In the genomic region with DNA sequence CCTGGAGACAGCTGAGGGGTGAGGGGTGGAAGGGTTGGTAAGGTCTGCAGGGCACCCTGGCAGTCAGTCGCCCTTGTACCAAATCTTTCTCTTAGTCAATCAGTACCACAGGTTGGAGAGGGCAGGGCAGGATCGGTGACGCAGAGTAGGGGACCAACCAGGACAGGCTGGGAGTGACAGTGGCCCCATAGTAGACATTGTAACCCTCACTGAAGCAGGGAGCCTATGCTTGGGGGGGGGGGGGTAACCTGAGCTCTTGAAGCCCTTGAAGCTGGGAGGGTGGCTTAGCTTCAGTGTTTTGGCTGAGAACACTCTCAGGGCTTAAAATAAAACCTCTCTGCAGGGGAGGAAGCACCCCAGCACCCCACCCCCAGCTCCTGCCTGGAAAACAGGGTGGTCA, we compare ENCODE assay signal across 20 mouse cellular contexts. TPM values are rescaled to one million over a fixed set of nuclear protein-coding genes. Genes with fewer than 3 reads are reported as not detected.
DNase-seq lines count a peak whose midpoint lies in the region; ATAC-seq and TF ChIP-seq lines count a peak whose summit lies in the region.
"Had no signal": no experiment of that assay in that cellular context is flagged by ENCODE, and none has a peak within 500 bp of the region (broad histone marks: within the 10 kb centered on the region; RNA-seq: fewer than 3 reads in every experiment).

No protein-coding gene starts in this region.

- H3K4me3 ChIP-seq in heart, embryonic 13.5 days = no peak overlapping the region
- H3K4me3 ChIP-seq in midbrain, embryonic 16.5 days (ENCODE audit: low read depth, low read length) = no peak overlapping the region
- no peak overlapping the region for H3K4me3 ChIP-seq in midbrain, embryonic 13.5 days (replicated peaks)
- peak overlapping the region; percentile 6; the same call in 1 of the 2 replicates for H3K4me3 ChIP-seq in embryonic facial prominence, embryonic 15.5 days (replicated peaks)
- peak overlapping the region; percentile 54 for H3K4me3 ChIP-seq in myocyte
- H3K4me3 ChIP-seq: hindbrain, embryonic 12.5 days; neural tube, embryonic 13.5 days had no signal

- peaks cover 48% of the 10 kb centered on the region for H3K4me1 ChIP-seq in heart, embryonic 13.5 days
- H3K4me1 ChIP-seq in midbrain, embryonic 16.5 days (ENCODE audit: control insufficient read depth, insufficient read depth, low read length) = no peaks in the 10 kb centered on the region
- H3K4me1 ChIP-seq in midbrain, embryonic 13.5 days (replicated peaks) = no peaks in the 10 kb centered on the region
- peaks cover 16% of the 10 kb centered on the region for H3K4me1 ChIP-seq in embryonic facial prominence, embryonic 15.5 days

- no peak for DNase-seq in heart, adult 8-10 months (ENCODE audit: low spot score)
- no peak for DNase-seq in embryo, embryonic 11 days
- DNase-seq in spleen, postnatal 10 days (ENCODE audit: low spot score in 2 of 2) = no peak
- DNase-seq: adrenal gland, postnatal 25 days; cerebellum, adult 2 months; forebrain, postnatal 0 days; kidney, adult 11 months; layer of hippocampus, postnatal 36 days; thymus, postnatal 25 days had no signal

- H3K9me3 ChIP-seq in heart, embryonic 13.5 days = no peaks in the 10 kb centered on the region
- no peaks in the 10 kb centered on the region for H3K9me3 ChIP-seq in midbrain, embryonic 16.5 days (replicated peaks; ENCODE audit: control insufficient read depth, low read length, poor library complexity, severe bottlenecking)
- no peaks in the 10 kb centered on the region for H3K9me3 ChIP-seq in midbrain, embryonic 13.5 days
- no peaks in the 10 kb centered on the region for H3K9me3 ChIP-seq in embryonic facial prominence, embryonic 15.5 days (replicated peaks)
- H3K9me3 ChIP-seq: hindbrain, embryonic 12.5 days; neural tube, embryonic 13.5 days had no signal

- peaks cover 8% of the 10 kb centered on the region for H3K79me2 ChIP-seq in myocyte (ENCODE audit: control insufficient read depth, insufficient read depth)

- no peak for ATAC-seq in heart, embryonic 13.5 days (ENCODE audit: extremely low read depth, insufficient number of reproducible peaks, low FRiP score, low TSS enrichment)
- no peak for ATAC-seq in midbrain, embryonic 16.5 days
- no peak for ATAC-seq in midbrain, embryonic 13.5 days
- ATAC-seq in embryonic facial prominence, embryonic 15.5 days (ENCODE audit: insufficient number of reproducible peaks, low FRiP score, low TSS enrichment, low read depth) = no peak
- ATAC-seq: activated CD4-positive, CD25-positive, alpha-beta regulatory T cell, adult 4 months; forebrain, postnatal 0 days; lung, postnatal 0 days; Patski had no signal

- peaks cover 6% of the 10 kb centered on the region for H3K36me3 ChIP-seq in heart, embryonic 13.5 days
- H3K36me3 ChIP-seq in midbrain, embryonic 16.5 days (ENCODE audit: control insufficient read depth, insufficient read depth, low read length) = peaks cover 4% of the 10 kb centered on the region
- peaks cover 6% of the 10 kb centered on the region for H3K36me3 ChIP-seq in midbrain, embryonic 13.5 days
- peaks cover 3% of the 10 kb centered on the region; the same call in 1 of the 2 replicates for H3K36me3 ChIP-seq in embryonic facial prominence, embryonic 15.5 days
- H3K36me3 ChIP-seq in myocyte (ENCODE audit: control insufficient read depth, insufficient read depth) = peaks cover 6% of the 10 kb centered on the region

- H3K27ac ChIP-seq in heart, embryonic 13.5 days (replicated peaks) = no peak overlapping the region
- H3K27ac ChIP-seq in midbrain, embryonic 16.5 days (ENCODE audit: low read length) = no peak overlapping the region
- no peak overlapping the region for H3K27ac ChIP-seq in midbrain, embryonic 13.5 days
- H3K27ac ChIP-seq in embryonic facial prominence, embryonic 15.5 days (replicated peaks) = 0 out of 2 replicates have a peak overlapping the region, but pooled peaks have one; percentile 22
- H3K27ac ChIP-seq: hindbrain, embryonic 12.5 days; liver, embryonic 14.5 days; neural tube, embryonic 13.5 days had no signal

- no peak overlapping the region for H3ac ChIP-seq in myocyte (ENCODE audit: control insufficient read depth, insufficient read length)

- peak; percentile 63 for TF ChIP-seq POLR2A in myocyte (IDR thresholded peaks at IDR 0.05; ENCODE audit: insufficient read length, low read depth)

- H3K27me3 ChIP-seq in heart, embryonic 13.5 days (replicated peaks) = peaks cover 13% of the 10 kb centered on the region; the same call in 1 of the 2 replicates
- H3K27me3 ChIP-seq in midbrain, embryonic 16.5 days (ENCODE audit: control insufficient read depth, insufficient read depth, low read depth, low read length) = no peaks in the 10 kb centered on the region
- no peaks in the 10 kb centered on the region; the same call in 1 of the 2 replicates for H3K27me3 ChIP-seq in midbrain, embryonic 13.5 days
- no peaks in the 10 kb centered on the region for H3K27me3 ChIP-seq in embryonic facial prominence, embryonic 15.5 days
- H3K27me3 ChIP-seq in myocyte (ENCODE audit: control insufficient read depth, insufficient read depth, insufficient read length) = no peaks in the 10 kb centered on the region
- H3K27me3 ChIP-seq: hindbrain, embryonic 12.5 days; neural tube, embryonic 13.5 days; Patski had no signal

- H3K4me2 ChIP-seq in heart, embryonic 13.5 days = no peak overlapping the region
- H3K4me2 ChIP-seq in midbrain, embryonic 16.5 days (ENCODE audit: low read length) = no peak overlapping the region
- no peak overlapping the region for H3K4me2 ChIP-seq in midbrain, embryonic 13.5 days (replicated peaks)
- no peak overlapping the region for H3K4me2 ChIP-seq in embryonic facial prominence, embryonic 15.5 days (replicated peaks)
- peak overlapping the region; percentile 82 for H3K4me2 ChIP-seq in myocyte (ENCODE audit: low read depth)
- H3K4me2 ChIP-seq: hindbrain, embryonic 12.5 days; neural tube, embryonic 13.5 days had no signal

- H3K9ac ChIP-seq in heart, embryonic 13.5 days = peak overlapping the region; percentile 45; the same call in 1 of the 2 replicates
- H3K9ac ChIP-seq in midbrain, embryonic 16.5 days (ENCODE audit: low read depth, low read length) = peak overlapping the region; percentile 24; the same call in 1 of the 2 replicates
- H3K9ac ChIP-seq in midbrain, embryonic 13.5 days (replicated peaks) = no peak overlapping the region; the same call in 1 of the 2 replicates
- H3K9ac ChIP-seq in embryonic facial prominence, embryonic 15.5 days = no peak overlapping the region
- H3K9ac ChIP-seq: forebrain, postnatal 0 days; hindbrain, embryonic 12.5 days; liver, embryonic 14.5 days; neural tube, embryonic 13.5 days had no signal

- WGBS in heart, embryonic 13.5 days = 70% methylated on average over 3 of the region's 3 CpGs
- WGBS in midbrain, embryonic 16.5 days = 67% methylated on average over 3 of the region's 3 CpGs
- 65% methylated on average over 3 of the region's 3 CpGs for WGBS in midbrain, embryonic 13.5 days
- WGBS in embryonic facial prominence, embryonic 15.5 days = 68% methylated on average over 3 of the region's 3 CpGs

TF ChIP-seq in myocyte, 11 proteins besides CTCF, POLR2A, EP300 and RAD21 (continues in another document):
- TF ChIP-seq E2F4 (IDR thresholded peaks at IDR 0.05; ENCODE audit: insufficient read depth) = no peak
- peak; percentile 66 for TF ChIP-seq POLR2AphosphoS2 (IDR thresholded peaks at IDR 0.05; ENCODE audit: insufficient read length, low read depth)
- TF ChIP-seq MAX (IDR thresholded peaks at IDR 0.05; ENCODE audit: low read depth) = no peak

RNA-seq across cellular contexts. Expression of gene Atp2a1, which starts 1.3 kb away (rescaled TPM):
- polyA plus RNA-seq in heart, embryonic 13.5 days (2015; fragmentation: Nextera tagmentation; extraction: Ambion mirVana) = 1.3 and 2.2 TPM in 2 replicates
- total RNA-seq in heart, adult 8-10 months (2022) = 10 to 100 TPM in 1 of 4 experiments, 1 to 10 TPM in 3; 6.8 to 12.2 (median 8.8) TPM
- 0.39 and 0.71 TPM in 2 replicates for polyA plus RNA-seq in midbrain, embryonic 16.5 days (2015; fragmentation: Nextera tagmentation; extraction: Ambion mirVana)
- 0.32 and 0.49 TPM in 2 replicates for polyA plus RNA-seq in midbrain, embryonic 13.5 days (2015; fragmentation: Nextera tagmentation; extraction: Ambion mirVana)
- 103 and 140 TPM in 2 replicates for polyA plus RNA-seq in embryonic facial prominence, embryonic 15.5 days (2015; fragmentation: Nextera tagmentation; extraction: Ambion mirVana)
- polyA plus RNA-seq in myocyte (2012; fragmentation: generic; extraction: Trizol) = 1,699 TPM
- total RNA-seq: adrenal gland, postnatal 25 days had no signal

RNA-seq across cellular contexts. Expression of gene Sh2b1, which starts 13.6 kb away (rescaled TPM):
- polyA plus RNA-seq in heart, embryonic 13.5 days (2015; fragmentation: Nextera tagmentation; extraction: Ambion mirVana) = 40.7 and 41.2 TPM in 2 replicates
- total RNA-seq in heart, adult 8-10 months (2022) = 10 to 100 TPM; 38.6 to 46.6 (median 44.3) TPM
- 76.8 and 79.6 TPM in 2 replicates for polyA plus RNA-seq in midbrain, embryonic 16.5 days (2015; fragmentation: Nextera tagmentation; extraction: Ambion mirVana)
- 63.7 and 69.5 TPM in 2 replicates for polyA plus RNA-seq in midbrain, embryonic 13.5 days (2015; fragmentation: Nextera tagmentation; extraction: Ambion mirVana)
- polyA plus RNA-seq in embryonic facial prominence, embryonic 15.5 days (2015; fragmentation: Nextera tagmentation; extraction: Ambion mirVana) = 54.2 and 60.4 TPM in 2 replicates
- 58.8 TPM for polyA plus RNA-seq in myocyte (2012; fragmentation: generic; extraction: Trizol)

RNA-seq across cellular contexts. Expression of gene Tufm, which starts 25.5 kb away (rescaled TPM):
- polyA plus RNA-seq in heart, embryonic 13.5 days (2015; fragmentation: Nextera tagmentation; extraction: Ambion mirVana) = 160 and 181 TPM in 2 replicates
- 100 to 1,000 TPM; 288 to 326 (median 304) TPM for total RNA-seq in heart, adult 8-10 months (2022)
- polyA plus RNA-seq in midbrain, embryonic 16.5 days (2015; fragmentation: Nextera tagmentation; extraction: Ambion mirVana) = 121 and 127 TPM in 2 replicates
- 117 and 124 TPM in 2 replicates for polyA plus RNA-seq in midbrain, embryonic 13.5 days (2015; fragmentation: Nextera tagmentation; extraction: Ambion mirVana)
- polyA plus RNA-seq in embryonic facial prominence, embryonic 15.5 days (2015; fragmentation: Nextera tagmentation; extraction: Ambion mirVana) = 129 and 130 TPM in 2 replicates
- polyA plus RNA-seq in myocyte (2012; fragmentation: generic; extraction: Trizol) = 167 TPM

RNA-seq across cellular contexts. Expression of gene Rabep2, which starts 33.1 kb away (rescaled TPM):
- polyA plus RNA-seq in heart, embryonic 13.5 days (2015; fragmentation: Nextera tagmentation; extraction: Ambion mirVana) = 19.1 and 19.4 TPM in 2 replicates
- total RNA-seq in heart, adult 8-10 months (2022) = 1 to 10 TPM; 5.9 to 9.9 (median 6.0) TPM
- 22.9 and 23.8 TPM in 2 replicates for polyA plus RNA-seq in midbrain, embryonic 16.5 days (2015; fragmentation: Nextera tagmentation; extraction: Ambion mirVana)
- 23.7 and 25.9 TPM in 2 replicates for polyA plus RNA-seq in midbrain, embryonic 13.5 days (2015; fragmentation: Nextera tagmentation; extraction: Ambion mirVana)
- polyA plus RNA-seq in embryonic facial prominence, embryonic 15.5 days (2015; fragmentation: Nextera tagmentation; extraction: Ambion mirVana) = 36.2 and 38.1 TPM in 2 replicates
- 36.7 TPM for polyA plus RNA-seq in myocyte (2012; fragmentation: generic; extraction: Trizol)

RNA-seq across cellular contexts. Expression of gene Atxn2l, which starts 41.6 kb away (rescaled TPM):
- 32.8 and 36.1 TPM in 2 replicates for polyA plus RNA-seq in heart, embryonic 13.5 days (2015; fragmentation: Nextera tagmentation; extraction: Ambion mirVana)
- total RNA-seq in heart, adult 8-10 months (2022) = 10 to 100 TPM; 30.7 to 39.3 (median 35.2) TPM
- polyA plus RNA-seq in midbrain, embryonic 16.5 days (2015; fragmentation: Nextera tagmentation; extraction: Ambion mirVana) = 66.9 and 68.8 TPM in 2 replicates
- polyA plus RNA-seq in midbrain, embryonic 13.5 days (2015; fragmentation: Nextera tagmentation; extraction: Ambion mirVana) = 65.1 and 76.5 TPM in 2 replicates
- 52.1 and 58.0 TPM in 2 replicates for polyA plus RNA-seq in embryonic facial prominence, embryonic 15.5 days (2015; fragmentation: Nextera tagmentation; extraction: Ambion mirVana)
- 104 TPM for polyA plus RNA-seq in myocyte (2012; fragmentation: generic; extraction: Trizol)

Comparison
In these comparisons a context has a peak if more than half of its experiments do, and no peak if none do; other contexts are left out.
1. H3K9ac ChIP-seq: peak in heart, embryonic 13.5 days (single experiment) and midbrain, embryonic 16.5 days (single experiment); none in midbrain, embryonic 13.5 days (single experiment) and embryonic facial prominence, embryonic 15.5 days (single experiment).
2. H3K4me3 ChIP-seq: peak in embryonic facial prominence, embryonic 15.5 days (single experiment) and myocyte (single experiment); none in heart, embryonic 13.5 days (single experiment), midbrain, embryonic 16.5 days (single experiment) and midbrain, embryonic 13.5 days (single experiment).
3. RNA of gene Atp2a1, which starts 1.3 kb away (polyA plus RNA-seq): 1,699 TPM in myocyte (single experiment) and 103 to 140 TPM in embryonic facial prominence, embryonic 15.5 days; 1.3 to 2.2 TPM in heart, embryonic 13.5 days, 0.39 to 0.71 TPM in midbrain, embryonic 16.5 days and 0.32 to 0.49 TPM in midbrain, embryonic 13.5 days; every median in the first group is over 10 times any median in the second.